Mouse (Mus musculus) B cell, adult 62 days (primary cell): ENCODE results near the gene Oxsr1. TPM values are rescaled to one million over a fixed set of nuclear protein-coding genes. Genes with fewer than 3 reads are reported as not detected.

Source experiments
- total RNA-seq: library from RNA; stranded (reverse); gene quantifications from 4 replicates; pipeline ENCODE4 v1.2.4, GENCODE M21; 2023

The Oxsr1 gene
- total RNA-seq, result 33.2 to 42.2 TPM (median 37.1 TPM) in 4 replicates

GRCm38 (mm10) chr9:119322289-119323259, at the start of gene Oxsr1:
Gene Oxsr1 (minus strand): TSS chr9:119322427.

DNA sequence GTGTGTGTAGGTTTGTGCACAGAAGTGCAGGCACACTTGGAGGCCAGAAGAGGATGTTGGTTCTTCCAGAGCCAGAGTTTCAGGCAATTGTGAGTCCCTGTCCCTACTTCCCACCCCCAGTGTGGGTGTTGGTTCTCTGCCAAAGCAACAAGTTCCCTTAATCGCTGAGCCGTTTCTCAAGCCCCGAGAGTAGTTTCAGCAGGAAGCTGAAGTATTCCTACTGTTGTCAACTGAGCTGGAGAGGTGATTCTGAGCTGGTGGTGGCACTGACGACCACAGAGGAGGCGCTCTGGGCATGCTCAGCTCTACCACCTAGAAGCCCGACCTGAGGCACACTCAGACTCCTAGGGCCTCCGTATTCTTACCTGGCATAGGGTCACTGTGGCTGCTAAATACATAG, 43.1 kb upstream of the Oxsr1 start, which contains the start of gene Slc22a14:
TSS of gene Slc22a14 (minus strand) at position 270 of the 400 bp plus-strand sequence.

GRCm38 (mm10) chr9:119357331-119358057, 35.3 kb upstream of the Oxsr1 start, which contains the start of gene Xylb:
Gene Xylb (plus strand): TSS chr9:119357381.

DNA sequence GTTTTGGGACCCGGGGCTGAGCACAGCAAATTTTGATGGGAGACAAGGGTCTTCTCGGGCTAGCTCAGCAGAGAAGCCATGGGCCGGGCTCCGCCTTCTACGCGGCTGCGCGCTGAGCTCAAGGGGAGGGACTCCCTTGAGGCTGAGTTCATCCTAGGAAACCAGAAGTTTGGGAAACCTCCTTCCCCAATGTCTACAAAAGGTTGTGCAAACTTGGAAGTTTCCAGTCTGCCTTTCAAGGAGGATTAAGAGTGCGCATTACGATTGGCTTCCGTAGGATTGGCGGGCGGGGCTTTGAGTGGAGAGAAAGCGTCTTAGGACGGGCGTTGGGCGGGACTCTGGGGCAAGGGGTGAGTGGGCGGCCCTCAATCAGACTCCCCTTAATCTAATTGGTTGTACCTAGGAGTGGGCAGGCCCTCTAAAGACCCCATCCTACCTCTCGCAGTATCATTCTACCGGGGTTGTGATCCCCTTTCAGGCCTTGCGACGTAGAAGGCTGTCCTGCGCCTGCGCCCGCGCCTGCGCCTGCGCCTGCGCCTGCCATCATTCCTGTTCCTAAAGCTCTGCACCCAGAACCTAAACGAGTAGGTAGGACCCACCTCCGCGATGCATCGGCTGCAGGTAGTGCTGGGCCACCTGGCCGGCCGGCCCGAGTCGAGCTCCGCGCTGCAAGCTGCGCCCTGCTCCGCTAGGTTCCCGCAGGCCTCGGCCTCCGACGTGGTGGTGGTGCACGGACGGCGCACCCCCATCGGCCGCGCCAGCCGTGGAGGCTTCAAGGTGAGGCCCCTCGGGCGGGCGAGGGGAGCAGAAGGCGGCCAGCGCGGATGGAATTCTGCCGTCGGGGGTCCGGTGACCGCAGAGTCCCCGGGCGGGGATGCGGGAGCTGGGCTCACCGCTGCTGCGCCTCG, 18.9 kb upstream of the Oxsr1 start, which contains the start of gene Myd88:
TSS of gene Myd88 (minus strand) at position 503 of the 908 bp plus-strand sequence.

DNA sequence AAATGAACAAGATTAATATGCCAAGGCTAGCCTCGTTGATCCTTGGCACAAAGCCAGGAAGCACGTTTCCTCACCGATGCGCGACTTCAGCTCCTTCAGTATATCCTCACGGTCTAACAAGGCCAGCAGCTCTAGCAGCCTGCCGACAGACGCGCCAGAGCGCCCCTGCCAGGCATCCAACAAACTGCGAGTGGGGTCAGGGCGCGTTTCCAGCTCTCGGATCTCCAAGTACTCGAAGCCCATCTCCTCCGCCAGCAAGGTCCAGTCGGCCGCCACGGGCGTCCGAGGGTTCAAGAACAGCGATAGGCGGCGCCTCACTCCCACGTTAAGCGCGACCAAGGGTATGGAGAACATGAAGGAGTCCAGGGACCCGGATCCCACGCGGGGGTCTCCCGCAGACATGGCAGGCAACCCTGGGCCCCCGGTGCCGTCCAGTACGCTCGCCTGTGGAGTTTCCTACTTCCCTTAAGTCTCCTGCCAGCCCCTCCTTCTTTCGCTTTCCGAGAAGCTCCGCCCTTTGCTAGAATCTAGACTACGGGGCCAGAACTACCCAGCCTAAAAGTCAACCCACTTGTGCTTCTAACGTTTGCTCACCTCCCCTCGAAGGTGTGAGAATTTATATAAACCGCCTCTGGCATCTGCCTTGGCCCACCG, 17.5 kb upstream of the Oxsr1 start, which contains the start of gene Acaa1a:
TSS of gene Acaa1a (plus strand) at position 119 of the 654 bp plus-strand sequence.

GRCm38 (mm10) chr9:119208998-119209397, 113.2 kb downstream of the Oxsr1 start, which contains the start of gene Slc22a13:
Gene Slc22a13 (minus strand): TSS chr9:119209098.

Other genes with a start within 250 kb of the Oxsr1 start
- not detected in 4 replicates for gene Plcd1, start 228.9 kb downstream of the Oxsr1 start, total RNA-seq
- gene Dlec1, start 219.9 kb downstream of the Oxsr1 start, total RNA-seq, result 0.24 to 1.2 TPM in 2 of 4 replicates, not detected in the others
- 0.49 to 1.4 TPM (median 1.0 TPM) in 4 replicates for gene Acaa1b, start 165.3 kb downstream of the Oxsr1 start, total RNA-seq
- gene Gm47289, start 163.3 kb downstream of the Oxsr1 start, total RNA-seq, result not detected in 4 replicates
- 0.60 TPM in 1 of 4 replicates, not detected in the others for gene Slc22a13, start 113.3 kb downstream of the Oxsr1 start, total RNA-seq
- gene Acaa1a, start 17.2 kb upstream of the Oxsr1 start, total RNA-seq, result 46.2 to 53.7 TPM (median 51.2 TPM) in 4 replicates
- 31.1 to 32.3 TPM (median 31.8 TPM) in 4 replicates for gene Myd88, start 19.0 kb upstream of the Oxsr1 start, total RNA-seq
- 0.98 to 3.2 TPM (median 1.5 TPM) in 4 replicates for gene Xylb, start 35.0 kb upstream of the Oxsr1 start, total RNA-seq
- gene Slc22a14, start 43.1 kb upstream of the Oxsr1 start, total RNA-seq, result not detected in 4 replicates
- gene Acvr2b, start 79.7 kb upstream of the Oxsr1 start, total RNA-seq, result 0.39 to 0.43 TPM in 2 of 4 replicates, not detected in the others
- gene Exog, start 122.5 kb upstream of the Oxsr1 start, total RNA-seq, result 5.2 to 8.3 TPM (median 6.7 TPM) in 4 replicates